Mouse (Mus musculus): Measurements from ENCODE around the gene Pigo. TPM values are rescaled to one million over a fixed set of nuclear protein-coding genes. Genes with fewer than 3 reads are reported as not detected.

Gene Pigo
- polyA plus RNA-seq, 1 experiment from 2014 or later: 16.2 TPM

GRCm38 (mm10) chr4:43052627-43053026 is 27.0 kb upstream of the Pigo start:
- Histone ChIP-seq H3K4me2 (no peak overlapping the region), H3K36me3 (ENCODE audit: control insufficient read depth, insufficient read depth, low read length) (no peaks in the 10 kb centered on the region), H3K27me3 (ENCODE audit: control insufficient read depth, insufficient read depth, low read length) (no peaks in the 10 kb centered on the region), H3K4me1 (ENCODE audit: control insufficient read depth, insufficient read depth, low read length) (no peaks in the 10 kb centered on the region), H3K9ac (ENCODE audit: low read length) (no peak overlapping the region), H3K27ac (ENCODE audit: low read depth, low read length) (no peak overlapping the region), H3K4me3 (ENCODE audit: low read depth, low read length) (no peak overlapping the region), H3K9me3 (ENCODE audit: control insufficient read depth, low read length) (no peaks in the 10 kb centered on the region)
- DNase-seq (ENCODE audit: low spot score, missing footprints): peak; percentile 93
- WGBS: 12% methylated on average over 4 of the region's 4 CpGs
- 0 out of 2 replicates have a peak, but pooled peaks have one; percentile 33 for ATAC-seq (ENCODE audit: low FRiP score)

GRCm38 (mm10) chr4:43047231-43047630 is 21.6 kb upstream of the Pigo start:
- H3K4me3 ChIP-seq (ENCODE audit: low read depth, low read length): no peak overlapping the region
- ATAC-seq (ENCODE audit: low FRiP score): no peak

GRCm38 (mm10) chr4:43046607-43047006 is 21.0 kb upstream of the Pigo start:
- H3K36me3 ChIP-seq (ENCODE audit: control insufficient read depth, insufficient read depth, low read length): no peaks in the 10 kb centered on the region
- DNase-seq (ENCODE audit: low spot score, missing footprints) (no peak), ATAC-seq (ENCODE audit: low FRiP score) (no peak)
- WGBS: 62% methylated on average over 5 of the region's 5 CpGs
- H3K27ac ChIP-seq (ENCODE audit: low read depth, low read length): no peak overlapping the region; the same call in 1 of the 2 replicates
- H3K4me3 ChIP-seq (ENCODE audit: low read depth, low read length): no peak overlapping the region; the same call in 1 of the 2 replicates
- H3K27me3 ChIP-seq (ENCODE audit: control insufficient read depth, insufficient read depth, low read length): no peaks in the 10 kb centered on the region
- H3K4me1 ChIP-seq (ENCODE audit: control insufficient read depth, insufficient read depth, low read length): peaks cover 16% of the 10 kb centered on the region
- H3K9ac ChIP-seq (ENCODE audit: low read length): no peak overlapping the region; the same call in 1 of the 2 replicates
- no peaks in the 10 kb centered on the region for H3K9me3 ChIP-seq (ENCODE audit: control insufficient read depth, low read length)
- H3K4me2 ChIP-seq: no peak overlapping the region

More at GRCm38 (mm10) chr4:43047231-43047630, 21.6 kb upstream of the Pigo start:
- peaks cover 16% of the 10 kb centered on the region for H3K4me1 ChIP-seq (ENCODE audit: control insufficient read depth, insufficient read depth, low read length)
- no peak overlapping the region for H3K27ac ChIP-seq (ENCODE audit: low read depth, low read length)
- no peaks in the 10 kb centered on the region for H3K9me3 ChIP-seq (ENCODE audit: control insufficient read depth, low read length)
- no peaks in the 10 kb centered on the region for H3K27me3 ChIP-seq (ENCODE audit: control insufficient read depth, insufficient read depth, low read length)
- H3K4me2 ChIP-seq: peak overlapping the region; percentile 21
- WGBS: 4% methylated on average over 5 of the region's 5 CpGs
- H3K36me3 ChIP-seq (ENCODE audit: control insufficient read depth, insufficient read depth, low read length): no peaks in the 10 kb centered on the region
- no peak overlapping the region; the same call in 1 of the 2 replicates for H3K9ac ChIP-seq (ENCODE audit: low read length)
- peak; percentile 94 for DNase-seq (ENCODE audit: low spot score, missing footprints)

GRCm38 (mm10) chr4:43045659-43046302 is 20.2 kb upstream of the Pigo start, which contains the start of gene Fam214b:
TSS of gene Fam214b (minus strand) at chr4:43046220.
- no peaks in the 10 kb centered on the region for H3K9me3 ChIP-seq (ENCODE audit: control insufficient read depth, low read length)
- DNase-seq (ENCODE audit: low spot score, missing footprints): peak; percentile 100

GRCm38 (mm10) chr4:43045285-43045658 is 19.7 kb upstream of the Pigo start:
- H3K27me3 ChIP-seq (ENCODE audit: control insufficient read depth, insufficient read depth, low read length): no peaks in the 10 kb centered on the region
- ATAC-seq (ENCODE audit: low FRiP score): no peak; the same call in 1 of the 2 replicates
- peaks cover 23% of the 10 kb centered on the region for H3K4me1 ChIP-seq (ENCODE audit: control insufficient read depth, insufficient read depth, low read length)
- H3K36me3 ChIP-seq (ENCODE audit: control insufficient read depth, insufficient read depth, low read length): no peaks in the 10 kb centered on the region
- no peak for DNase-seq (ENCODE audit: low spot score, missing footprints)
- peak overlapping the region; percentile 99 for H3K27ac ChIP-seq (ENCODE audit: low read depth, low read length)
- H3K9ac ChIP-seq (ENCODE audit: low read length): peak overlapping the region; percentile 67
- peak overlapping the region; percentile 53 for H3K4me3 ChIP-seq (ENCODE audit: low read depth, low read length)
- peak overlapping the region; percentile 93 for H3K4me2 ChIP-seq
- no peaks in the 10 kb centered on the region for H3K9me3 ChIP-seq (ENCODE audit: control insufficient read depth, low read length)
- 3% methylated on average over 13 of the region's 13 CpGs for WGBS

More at GRCm38 (mm10) chr4:43045659-43046302, 20.2 kb upstream of the Pigo start, which contains the start of gene Fam214b:
- Histone ChIP-seq H3K27ac (ENCODE audit: low read depth, low read length) (peak within 1 kb of the TSS; percentile 99), H3K9ac (ENCODE audit: low read length) (peak within 1 kb of the TSS; percentile 67), H3K36me3 (ENCODE audit: control insufficient read depth, insufficient read depth, low read length) (no peaks in the 10 kb centered on the region), H3K4me3 (ENCODE audit: low read depth, low read length) (peak within 1 kb of the TSS; percentile 53), H3K4me1 (ENCODE audit: control insufficient read depth, insufficient read depth, low read length) (peaks cover 19% of the 10 kb centered on the region), H3K27me3 (ENCODE audit: control insufficient read depth, insufficient read depth, low read length) (no peaks in the 10 kb centered on the region), H3K4me2 (peak within 1 kb of the TSS; percentile 93)
- ATAC-seq (ENCODE audit: low FRiP score): peak; percentile 87
- WGBS: under 1% methylated on average over 33 of the region's 33 CpGs

GRCm38 (mm10) chr4:43044673-43045072 is 19.1 kb upstream of the Pigo start:
- 7% methylated on average over 4 of the region's 4 CpGs for WGBS
- H3K4me2 ChIP-seq: peak overlapping the region; percentile 93
- peaks cover 24% of the 10 kb centered on the region for H3K4me1 ChIP-seq (ENCODE audit: control insufficient read depth, insufficient read depth, low read length)
- H3K36me3 ChIP-seq (ENCODE audit: control insufficient read depth, insufficient read depth, low read length): no peaks in the 10 kb centered on the region
- no peaks in the 10 kb centered on the region for H3K9me3 ChIP-seq (ENCODE audit: control insufficient read depth, low read length)
- ATAC-seq (ENCODE audit: low FRiP score) (no peak), DNase-seq (ENCODE audit: low spot score, missing footprints) (peak; percentile 94)
- H3K9ac ChIP-seq (ENCODE audit: low read length): peak overlapping the region; percentile 67
- peak overlapping the region; percentile 99 for H3K27ac ChIP-seq (ENCODE audit: low read depth, low read length)
- H3K27me3 ChIP-seq (ENCODE audit: control insufficient read depth, insufficient read depth, low read length): no peaks in the 10 kb centered on the region
- H3K4me3 ChIP-seq (ENCODE audit: low read depth, low read length): peak overlapping the region; percentile 53

GRCm38 (mm10) chr4:43043644-43044357 is 18.2 kb upstream of the Pigo start:
- Histone ChIP-seq H3K4me1 (ENCODE audit: control insufficient read depth, insufficient read depth, low read length) (peaks cover 33% of the 10 kb centered on the region), H3K4me3 (ENCODE audit: low read depth, low read length) (peak overlapping the region; percentile 53), H3K9me3 (ENCODE audit: control insufficient read depth, low read length) (no peaks in the 10 kb centered on the region), H3K9ac (ENCODE audit: low read length) (peak overlapping the region; percentile 67), H3K27me3 (ENCODE audit: control insufficient read depth, insufficient read depth, low read length) (no peaks in the 10 kb centered on the region), H3K4me2 (peak overlapping the region; percentile 93), H3K27ac (ENCODE audit: low read depth, low read length) (peak overlapping the region; percentile 99), H3K36me3 (ENCODE audit: control insufficient read depth, insufficient read depth, low read length) (no peaks in the 10 kb centered on the region)
- WGBS: 8% methylated on average over 7 of the region's 7 CpGs
- DNase-seq (ENCODE audit: low spot score, missing footprints) (peak; percentile 95), ATAC-seq (ENCODE audit: low FRiP score) (peak; percentile 79)

GRCm38 (mm10) chr4:43040881-43041547 is 15.4 kb upstream of the Pigo start:
- Histone ChIP-seq H3K27ac (ENCODE audit: low read depth, low read length) (peak overlapping the region; percentile 42; the same call in 1 of the 2 replicates), H3K36me3 (ENCODE audit: control insufficient read depth, insufficient read depth, low read length) (peaks cover 6% of the 10 kb centered on the region), H3K4me2 (peak overlapping the region; percentile 8; the same call in 1 of the 2 replicates), H3K9ac (ENCODE audit: low read length) (no peak overlapping the region; the same call in 1 of the 2 replicates), H3K27me3 (ENCODE audit: control insufficient read depth, insufficient read depth, low read length) (no peaks in the 10 kb centered on the region), H3K9me3 (ENCODE audit: control insufficient read depth, low read length) (no peaks in the 10 kb centered on the region), H3K4me1 (ENCODE audit: control insufficient read depth, insufficient read depth, low read length) (peaks cover 37% of the 10 kb centered on the region), H3K4me3 (ENCODE audit: low read depth, low read length) (no peak overlapping the region)
- DNase-seq (ENCODE audit: low spot score, missing footprints) (no peak), ATAC-seq (ENCODE audit: low FRiP score) (no peak)
- 63% methylated on average over 9 of the region's 9 CpGs for WGBS

Measured in midbrain, embryonic 11.5 days (tissue).